Mouse (Mus musculus): Measurements from ENCODE around the gene Cox6a2. TPM values are rescaled to one million over a fixed set of nuclear protein-coding genes. Genes with fewer than 3 reads are reported as not detected.

Cox6a2 gene
- total RNA-seq (2021) = 1,000 to 10,000 TPM; 2,318 to 2,864 TPM

GRCm38 (mm10) chr7:128206152-128206551 is at the start of gene Cox6a2:
Gene Cox6a2 (minus strand): TSS chr7:128206387.
- intact Hi-C loops (cut with DNase I) = loop anchor here (5.0 to 10.0 kb wide), 2 partner anchors 214 to 411 kb away; partner anchors contain the start of gene Pycard
- DNase-seq = peak; percentile 45 to 50

GRCm38 (mm10) chr7:128255757-128256156 is 49.6 kb upstream of the Cox6a2 start:
- intact Hi-C loops (cut with DNase I) = no loop called here

GRCm38 (mm10) chr7:128254978-128255377 is 48.8 kb upstream of the Cox6a2 start:
- intact Hi-C loops (cut with DNase I) = no loop called here
- no peak for DNase-seq

More at GRCm38 (mm10) chr7:128255757-128256156, 49.6 kb upstream of the Cox6a2 start:
- DNase-seq = no peak

GRCm38 (mm10) chr7:128252609-128253008 is 46.4 kb upstream of the Cox6a2 start:
- no peak for DNase-seq
- intact Hi-C loops (cut with DNase I) = no loop called here

- no peak for DNase-seq
- intact Hi-C loops (cut with DNase I) = no loop called here
Measured at GRCm38 (mm10) chr7:128251946-128252345, 45.8 kb upstream of the Cox6a2 start.

GRCm38 (mm10) chr7:128249998-128250397 is 43.8 kb upstream of the Cox6a2 start:
- DNase-seq = no peak
- intact Hi-C loops (cut with DNase I) = loop anchor here (5.0 kb wide), 3 partner anchors 47 to 457 kb away; partner anchors contain the start of genes BC017158 and Tial1

- no peak for DNase-seq
- intact Hi-C loops (cut with DNase I) = loop anchor here (5.0 kb wide), 3 partner anchors 49 to 459 kb away; partner anchors contain the start of genes BC017158 and Tial1
Measured at GRCm38 (mm10) chr7:128248081-128249042, 42.2 kb upstream of the Cox6a2 start.

GRCm38 (mm10) chr7:128247443-128247842 is 41.3 kb upstream of the Cox6a2 start:
- peak; percentile 86 to 92 for DNase-seq
- intact Hi-C loops (cut with DNase I) = loop anchor here (1.0 to 5.0 kb wide), 4 partner anchors 50 to 460 kb away; partner anchors contain the start of genes BC017158 and Tial1

GRCm38 (mm10) chr7:128246496-128247391 is 40.6 kb upstream of the Cox6a2 start, which contains the start of gene Tgfb1i1:
Gene Tgfb1i1 (plus strand): TSS chr7:128246812.
- intact Hi-C loops (cut with DNase I) = loop anchor here (1.0 to 5.0 kb wide), 4 partner anchors 51 to 461 kb away; partner anchors contain the start of genes BC017158 and Tial1
- peak; percentile 63 to 71 for DNase-seq

- no peak for DNase-seq
- intact Hi-C loops (cut with DNase I) = loop anchor here (5.0 kb wide), 3 partner anchors 52 to 462 kb away; partner anchors contain the start of genes BC017158 and Tial1
Measured at GRCm38 (mm10) chr7:128245547-128245946, 39.4 kb upstream of the Cox6a2 start.

- intact Hi-C loops (cut with DNase I) = loop anchor here (5.0 kb wide), 4 partner anchors 53 to 463 kb away; partner anchors contain the start of genes BC017158 and Tial1
- no peak for DNase-seq
Measured at GRCm38 (mm10) chr7:128244410-128245025, 38.3 kb upstream of the Cox6a2 start.

GRCm38 (mm10) chr7:128243921-128244320 is 37.7 kb upstream of the Cox6a2 start:
- intact Hi-C loops (cut with DNase I) = loop anchor here (5.0 kb wide), 1 partner anchor 448 kb away; no protein-coding TSS in a partner anchor
- DNase-seq = no peak

- no peak for DNase-seq
- intact Hi-C loops (cut with DNase I) = loop anchor here (5.0 kb wide), 1 partner anchor 450 kb away; no protein-coding TSS in a partner anchor
Measured at GRCm38 (mm10) chr7:128242331-128242730, 36.1 kb upstream of the Cox6a2 start.

GRCm38 (mm10) chr7:128240131-128240784 is 34.1 kb upstream of the Cox6a2 start:
- intact Hi-C loops (cut with DNase I) = loop anchor here (5.0 kb wide), 1 partner anchor 452 kb away; no protein-coding TSS in a partner anchor

GRCm38 (mm10) chr7:128238991-128239390 is 32.8 kb upstream of the Cox6a2 start:
- DNase-seq = no peak
- intact Hi-C loops (cut with DNase I) = no loop called here

More at GRCm38 (mm10) chr7:128240131-128240784, 34.1 kb upstream of the Cox6a2 start:
- DNase-seq = no peak

- DNase-seq = peak; percentile 100
- intact Hi-C loops (cut with DNase I) = loop anchor here (1.0 kb wide), 1 partner anchor 107 kb away; no protein-coding TSS in a partner anchor
Measured at GRCm38 (mm10) chr7:128237927-128238778, 32.0 kb upstream of the Cox6a2 start, which contains the start of gene 9130023H24Rik. Gene 9130023H24Rik (minus strand): TSS chr7:128238031.

GRCm38 (mm10) chr7:128237593-128237926 is 31.4 kb upstream of the Cox6a2 start:
- intact Hi-C loops (cut with DNase I) = loop anchor here (1.0 kb wide), 1 partner anchor 108 kb away; no protein-coding TSS in a partner anchor

More at GRCm38 (mm10) chr7:128237593-128237926, 31.4 kb upstream of the Cox6a2 start:
- no peak for DNase-seq
